Comparison of ENCODE assay signal across 8 mouse cellular contexts in the genomic region with DNA sequence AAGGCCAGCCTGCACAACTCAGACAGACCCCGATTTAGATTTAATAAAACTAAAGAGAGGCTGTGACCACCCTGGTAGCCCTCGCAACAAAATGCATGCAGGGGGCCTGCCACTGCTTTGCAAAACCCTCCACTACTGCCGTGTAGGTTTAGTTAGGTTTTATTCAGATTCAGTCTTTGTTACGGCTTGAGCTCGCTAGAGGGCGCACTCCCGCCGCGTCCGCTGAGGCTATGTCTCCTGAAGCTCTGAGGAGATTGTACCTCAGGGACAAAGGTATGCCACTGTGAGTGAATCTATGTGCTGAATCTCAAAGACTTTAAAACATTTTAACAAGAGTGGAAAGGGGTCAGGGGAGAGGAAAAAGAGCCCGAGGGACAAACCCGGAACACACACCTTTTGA. TPM values are rescaled to one million over a fixed set of nuclear protein-coding genes. Genes with fewer than 3 reads are reported as not detected.
A peak's percentile ranks its signal among the peaks of the same experiment; 100 is the strongest.
DNase-seq lines count a peak whose midpoint lies in the region; TF ChIP-seq lines count a peak whose summit lies in the region.
"Had no signal": no experiment of that assay in that cellular context is flagged by ENCODE, and none has a peak within 500 bp of the region (broad histone marks: within the 10 kb centered on the region; RNA-seq: fewer than 3 reads in every experiment).

No protein-coding gene starts in this region.

- TF ChIP-seq POLR2A in small intestine, adult 2 months (IDR thresholded peaks at IDR 0.05; ENCODE audit: low read depth, low read length): no peak

- H3K4me1 ChIP-seq in small intestine, adult 2 months (ENCODE audit: control insufficient read depth, insufficient read depth, insufficient read length, low read length): no peaks in the 10 kb centered on the region
- H3K4me1 ChIP-seq: heart, embryonic 13.5 days had no signal

- no peaks in the 10 kb centered on the region for H3K36me3 ChIP-seq in small intestine, adult 2 months (ENCODE audit: control insufficient read depth, insufficient read depth, low read length)
- H3K36me3 ChIP-seq: heart, embryonic 13.5 days had no signal

- no peaks in the 10 kb centered on the region for H3K27me3 ChIP-seq in small intestine, adult 2 months (ENCODE audit: control insufficient read depth, insufficient read depth, low read length)
- H3K27me3 ChIP-seq: heart, embryonic 13.5 days had no signal

- H3K27ac ChIP-seq in small intestine, adult 2 months (ENCODE audit: insufficient read depth, low read depth, low read length): no peak overlapping the region
- H3K27ac ChIP-seq: heart, embryonic 13.5 days had no signal

- peak; percentile 70; the same call in 1 of the 2 replicates for TF ChIP-seq CTCF in small intestine, adult 2 months (IDR thresholded peaks at IDR 0.05; ENCODE audit: extremely low read depth, insufficient read length, insufficient replicate concordance, low read depth, low read length)

- peak; percentile 11 for DNase-seq in ovary, adult 18-20 months (ENCODE audit: low spot score)
- DNase-seq in ovary, postnatal 10 days (ENCODE audit: low spot score): no peak
- peak; percentile 14 for DNase-seq in adrenal gland, adult 8-10 months
- DNase-seq in embryo, embryonic 9.5 days (ENCODE audit: extremely low spot score): peak; percentile 27
- DNase-seq in kidney, postnatal 4 days: peak; percentile 72 to 73
- peak; percentile 10 for DNase-seq in lung, postnatal 25 days (ENCODE audit: low spot score)

- WGBS in small intestine, adult 2 months: 16% methylated on average over 12 of the region's 12 CpGs

- H3K4me3 ChIP-seq in small intestine, adult 2 months (ENCODE audit: low read depth, low read length): no peak overlapping the region
- H3K4me3 ChIP-seq: heart, embryonic 13.5 days had no signal

RNA-seq across cellular contexts. Expression of gene Rhox11, which starts 0.7 kb away (rescaled TPM):
- not detected for total RNA-seq in adrenal gland, adult 8-10 months (2022)
- not detected in 2 replicates for polyA plus RNA-seq in small intestine, adult 2 months (2012; rRNA removed)
- polyA plus RNA-seq: heart, embryonic 13.5 days had no signal

RNA-seq across cellular contexts. Expression of gene Rhox10, which starts 18.0 kb away (rescaled TPM):
- total RNA-seq in adrenal gland, adult 8-10 months (2022): not detected
- polyA plus RNA-seq in small intestine, adult 2 months (2012; rRNA removed): not detected in 2 replicates
- polyA plus RNA-seq: heart, embryonic 13.5 days had no signal

RNA-seq across cellular contexts. Expression of gene Rhox12, which starts 26.5 kb away (rescaled TPM):
- total RNA-seq in adrenal gland, adult 8-10 months (2022): not detected
- not detected in 2 replicates for polyA plus RNA-seq in small intestine, adult 2 months (2012; rRNA removed)
- polyA plus RNA-seq: heart, embryonic 13.5 days had no signal

RNA-seq across cellular contexts. Expression of gene Rhox13, which starts 36.8 kb away (rescaled TPM):
- total RNA-seq in adrenal gland, adult 8-10 months (2022): not detected
- not detected in 2 replicates for polyA plus RNA-seq in small intestine, adult 2 months (2012; rRNA removed)
- polyA plus RNA-seq: heart, embryonic 13.5 days had no signal

RNA-seq across cellular contexts. Expression of gene Btg1-ps2, which starts 41.3 kb away (rescaled TPM):
- total RNA-seq in adrenal gland, adult 8-10 months (2022): under 1 TPM in 2 of 4 experiments, not detected in 2; 0.46 to 0.52 TPM
- polyA plus RNA-seq in small intestine, adult 2 months (2012; rRNA removed): not detected in 2 replicates
- polyA plus RNA-seq: heart, embryonic 13.5 days had no signal
